Mouse (Mus musculus) left cerebral cortex, postnatal 4 days (tissue): ENCODE results near the gene Dctn3. TPM values are rescaled to one million over a fixed set of nuclear protein-coding genes. Genes with fewer than 3 reads are reported as not detected.
A peak's percentile ranks its signal among the peaks of the same experiment; 100 is the strongest.
"Not testable (repeated sequence)": the region's sequence is repeated elsewhere in the genome, so short reads cannot be mapped to it uniquely, and the experiment has no call there.

ENCODE experiments used
- DNase-seq: peaks from one replicate; pipeline ENCODE4 v3.0.0-alpha.2; 2022
- intact Hi-C: fragments of 180-260 bp; cut with DNase I; formaldehyde crosslinking; loops from one replicate; pipeline ENCODE4 v1.15.1; 2025
- total RNA-seq, 2 experiments: library from RNA; stranded (reverse); gene quantifications; 2 replicates each; pipeline ENCODE4 v1.2.3; 2021

Dctn3 gene
- total RNA-seq, 2 experiments from 2014 or later = 161 to 166 TPM

DNA sequence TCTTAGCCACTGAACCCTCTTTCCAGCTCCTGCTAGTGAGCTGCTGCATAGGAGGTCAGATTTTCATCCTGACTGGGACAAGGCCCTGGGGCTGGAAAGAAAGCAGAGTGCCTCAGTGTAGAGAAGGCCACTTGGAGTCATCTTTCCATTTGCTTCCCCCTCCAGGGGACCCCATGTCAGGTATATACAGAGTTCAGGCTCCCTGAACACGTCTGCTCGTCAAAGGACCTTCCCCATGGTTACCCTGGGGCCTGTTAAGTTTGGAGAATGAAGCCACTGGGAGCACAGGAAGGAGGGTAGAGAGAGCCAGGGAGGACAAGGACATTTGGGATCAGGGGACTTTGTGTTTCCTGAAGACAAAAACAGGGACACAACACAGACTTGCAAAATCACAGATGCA, 20.7 kb downstream of the Dctn3 start:
- intact Hi-C loops = loop anchor here (10.0 kb wide), 1 partner anchor 647 kb away; no protein-coding TSS in a partner anchor
- DNase-seq = not testable (repeated sequence)

DNA sequence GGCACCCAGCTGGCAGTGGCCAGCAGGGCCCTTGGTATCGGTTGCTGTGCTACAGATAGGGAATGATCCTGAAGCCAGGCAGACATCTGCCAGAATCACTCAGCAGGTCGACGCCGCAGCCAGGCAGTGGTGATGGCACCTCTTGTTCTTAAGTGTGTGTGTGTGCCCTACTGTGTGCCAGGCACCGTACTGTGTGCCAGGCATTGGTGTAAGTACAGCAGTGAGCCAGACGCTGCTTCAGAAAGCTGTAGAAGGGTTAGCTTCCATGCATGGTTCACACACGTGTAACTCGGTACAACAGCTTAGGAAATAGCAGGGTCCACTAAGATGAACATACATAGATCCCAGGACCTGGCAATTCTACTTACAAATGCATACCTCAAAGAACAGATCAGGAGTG, 22.7 kb downstream of the Dctn3 start:
- DNase-seq = not testable (repeated sequence)
- intact Hi-C loops = loop anchor here (10.0 kb wide), 1 partner anchor 645 kb away; no protein-coding TSS in a partner anchor

DNA sequence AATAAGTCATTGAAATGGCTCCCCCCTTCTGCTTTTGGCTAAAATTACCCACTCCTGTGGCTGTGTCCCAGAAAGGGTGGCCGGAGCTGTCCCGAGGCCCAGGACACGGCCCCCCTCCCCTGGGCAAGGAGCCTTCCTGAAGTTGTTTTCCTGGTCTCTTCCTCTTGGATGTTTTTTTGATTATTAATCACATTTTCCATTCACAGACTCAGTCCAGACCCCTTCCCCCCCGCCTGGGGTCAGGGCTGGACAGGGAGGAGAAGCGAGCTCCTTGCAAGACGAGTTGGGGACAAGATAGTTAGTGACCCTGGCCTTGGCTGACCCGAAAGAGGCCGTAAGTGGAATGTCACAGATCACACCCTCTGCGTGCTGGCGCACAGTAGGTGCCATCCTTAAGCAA, 23.2 kb downstream of the Dctn3 start, which contains the start of gene Il11ra1:
TSS of gene Il11ra1 (plus strand) at position 207 of the 400 bp plus-strand sequence.
- DNase-seq = not testable (repeated sequence)
- intact Hi-C loops = loop anchor here (10.0 kb wide), 1 partner anchor 645 kb away; no protein-coding TSS in a partner anchor

DNA sequence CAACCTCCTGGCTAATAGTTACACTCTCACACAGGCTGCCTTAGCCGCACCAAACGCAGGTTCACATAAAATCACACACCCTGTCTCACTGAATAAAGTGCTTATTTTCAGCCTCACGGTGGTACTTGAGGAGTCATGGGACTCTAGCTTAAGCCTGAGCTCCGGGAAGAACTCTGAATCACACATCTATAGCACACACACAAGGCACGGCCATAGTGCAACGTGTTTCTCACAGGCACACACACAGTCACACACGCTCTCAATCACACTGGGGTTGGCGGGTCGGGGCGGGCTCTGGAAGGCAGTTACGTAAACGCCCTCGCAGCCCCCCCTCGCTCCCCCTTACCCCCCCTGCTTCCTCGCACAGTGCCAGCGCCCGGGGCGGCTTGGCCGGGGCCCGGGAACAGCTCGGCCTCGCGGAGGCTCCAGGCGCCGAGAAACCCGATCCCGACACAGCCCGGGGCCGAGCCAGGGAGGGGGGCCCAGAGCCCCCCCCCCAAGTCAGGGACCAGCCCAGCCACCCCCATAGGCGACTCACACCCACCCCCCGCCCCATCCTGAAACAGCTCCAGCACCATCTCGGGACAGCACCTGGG, 24.5 kb downstream of the Dctn3 start:
- peak; percentile 56 for DNase-seq
- intact Hi-C loops = not testable (repeated sequence)

DNA sequence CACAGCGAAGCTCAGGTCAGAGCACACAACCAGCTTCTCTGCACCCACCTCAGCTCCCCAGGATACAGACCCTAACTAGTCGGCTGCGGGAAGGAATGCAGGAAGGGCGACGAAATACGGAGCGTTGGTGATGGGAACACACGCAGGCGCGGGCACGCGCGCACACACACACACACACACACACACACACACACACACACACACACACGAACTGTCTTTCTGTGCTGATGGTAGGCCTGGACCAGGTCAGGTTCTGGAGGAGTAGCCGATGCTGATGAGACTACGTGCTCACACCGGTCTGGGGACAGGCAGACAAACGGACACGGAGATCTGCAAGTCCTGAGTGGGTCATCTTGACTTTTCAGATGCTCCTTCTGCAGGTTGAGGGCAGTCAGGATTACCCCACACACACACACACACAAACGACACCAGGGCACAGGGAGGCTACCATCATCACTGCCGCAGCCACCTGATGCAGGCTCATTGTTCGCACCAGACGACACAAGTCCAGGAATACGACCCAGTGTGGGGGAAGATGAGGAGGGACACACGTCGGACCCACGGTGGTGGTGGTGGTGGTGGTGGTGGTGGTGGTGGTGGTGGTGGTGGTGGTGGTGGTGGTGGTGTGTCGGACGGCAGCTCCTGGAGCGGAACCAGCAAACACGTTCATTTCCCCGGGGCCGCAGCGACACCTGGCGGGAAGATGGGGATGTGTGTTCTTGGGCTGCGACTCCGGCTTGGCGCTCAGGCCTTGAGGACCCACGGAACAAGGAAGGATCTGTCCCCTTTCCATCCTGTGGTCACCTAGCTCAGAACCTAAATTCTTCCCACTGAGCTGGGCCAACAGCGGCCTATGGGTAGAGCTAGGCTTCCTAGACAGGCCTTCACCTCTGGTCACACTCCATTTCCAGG, 25.8 kb downstream of the Dctn3 start, which contains the start of gene Cntfr:
TSS of gene Cntfr (minus strand) at position 160 of the 912 bp plus-strand sequence.
- intact Hi-C loops = not testable (repeated sequence)

DNA sequence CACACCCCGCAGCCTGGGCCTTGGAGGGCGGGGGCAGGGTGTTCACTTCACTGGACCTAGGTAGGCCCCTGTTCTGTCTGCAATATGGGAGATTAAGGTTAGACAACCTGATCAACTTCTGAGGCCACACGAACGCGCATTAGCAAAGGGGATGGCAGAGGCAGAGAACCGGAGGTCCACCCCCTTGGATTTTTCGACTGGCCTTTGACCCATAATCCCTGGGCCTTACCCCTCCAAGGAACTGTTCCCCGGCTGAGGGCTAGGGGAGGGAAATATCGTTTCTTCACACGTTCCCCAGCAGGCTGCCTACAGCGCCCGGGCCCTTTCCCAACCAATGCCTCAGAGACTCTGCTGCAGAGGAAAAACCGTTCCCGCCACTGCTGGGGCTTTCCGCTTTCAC, 26.5 kb downstream of the Dctn3 start:
- DNase-seq, intact Hi-C loops: not testable (repeated sequence)

More for the DNA sequence above, 25.8 kb downstream of the Dctn3 start, which contains the start of gene Cntfr:
- DNase-seq = peak; percentile 86

DNA sequence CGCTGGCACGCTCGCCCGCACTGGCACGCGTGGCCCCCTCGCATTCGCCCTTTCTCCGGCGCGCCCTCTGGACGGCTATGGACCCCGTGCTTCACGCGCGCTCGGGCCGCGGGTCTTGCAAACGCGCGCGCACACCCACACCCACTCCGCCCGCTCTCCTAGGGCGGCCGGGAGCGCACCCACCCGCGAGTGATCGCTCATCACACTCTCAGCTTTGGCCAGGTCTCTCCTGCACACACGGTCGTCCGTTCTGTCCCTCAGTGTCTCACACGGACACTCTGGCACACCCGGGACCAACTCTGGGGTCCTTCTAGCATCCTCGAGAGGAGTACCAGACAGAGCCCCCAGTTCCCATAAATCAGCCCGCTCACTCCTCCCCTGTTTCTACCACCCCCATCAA, 27.2 kb downstream of the Dctn3 start:
- intact Hi-C loops, DNase-seq: not testable (repeated sequence)

DNA sequence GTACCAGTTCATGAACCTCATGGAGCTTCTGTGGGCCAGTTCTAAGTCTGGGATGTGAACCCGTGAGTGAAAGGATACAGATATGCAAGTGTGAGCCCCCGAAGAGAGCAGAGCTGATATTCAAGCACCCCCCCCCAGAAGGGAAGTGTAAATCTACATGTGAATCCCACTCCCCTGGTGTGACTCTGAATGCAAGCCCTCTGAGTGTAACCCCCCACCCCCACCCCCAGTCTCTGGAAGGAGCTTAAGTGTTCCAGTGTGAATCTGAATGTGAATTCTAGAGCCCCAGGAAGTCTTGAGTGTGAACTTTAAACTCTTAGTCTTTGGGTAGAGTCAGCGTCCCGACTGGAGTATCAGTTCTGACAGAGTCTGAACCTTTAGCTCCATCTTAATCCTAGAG, 29.5 kb downstream of the Dctn3 start:
- intact Hi-C loops, DNase-seq: not testable (repeated sequence)

DNA sequence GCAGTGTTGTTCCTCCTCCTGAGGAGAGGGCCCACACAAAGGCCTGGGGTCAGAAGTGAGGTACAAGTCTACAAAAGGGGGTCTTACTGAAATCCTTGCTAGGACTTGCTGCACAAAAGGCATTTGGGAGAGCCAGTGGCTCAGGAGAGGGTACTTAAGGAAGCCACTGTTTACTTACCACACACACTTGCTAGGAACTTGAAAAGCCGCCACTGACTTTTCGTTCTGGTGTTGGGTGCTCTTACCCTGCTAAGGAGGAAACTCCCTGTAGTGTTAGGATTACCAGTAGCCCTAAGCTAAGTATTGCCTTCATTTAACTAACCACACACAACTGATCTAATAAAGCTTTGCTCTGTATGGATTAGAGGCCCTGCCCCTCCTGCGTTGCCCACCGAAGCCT, 33.0 kb downstream of the Dctn3 start:
- DNase-seq, intact Hi-C loops: not testable (repeated sequence)

DNA sequence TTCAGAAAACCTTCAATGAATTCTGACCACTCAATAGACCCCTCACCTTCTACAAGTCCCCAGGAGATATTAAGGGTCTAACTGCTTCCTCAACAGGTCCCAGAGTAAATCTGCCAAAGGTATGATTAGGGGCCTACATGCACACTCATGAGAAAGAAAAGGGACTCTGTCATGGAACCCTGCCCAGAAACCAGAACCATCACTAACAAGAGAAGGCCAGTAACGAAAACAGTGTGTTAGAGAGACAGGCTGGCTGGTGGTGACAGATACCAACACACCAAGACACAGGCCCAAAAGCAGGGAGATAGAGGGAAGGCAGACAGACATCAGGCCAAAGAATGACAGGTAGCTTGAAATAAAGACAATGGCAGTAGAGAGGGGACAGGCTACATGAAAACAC, 34.4 kb downstream of the Dctn3 start:
- intact Hi-C loops, DNase-seq: not testable (repeated sequence)

DNA sequence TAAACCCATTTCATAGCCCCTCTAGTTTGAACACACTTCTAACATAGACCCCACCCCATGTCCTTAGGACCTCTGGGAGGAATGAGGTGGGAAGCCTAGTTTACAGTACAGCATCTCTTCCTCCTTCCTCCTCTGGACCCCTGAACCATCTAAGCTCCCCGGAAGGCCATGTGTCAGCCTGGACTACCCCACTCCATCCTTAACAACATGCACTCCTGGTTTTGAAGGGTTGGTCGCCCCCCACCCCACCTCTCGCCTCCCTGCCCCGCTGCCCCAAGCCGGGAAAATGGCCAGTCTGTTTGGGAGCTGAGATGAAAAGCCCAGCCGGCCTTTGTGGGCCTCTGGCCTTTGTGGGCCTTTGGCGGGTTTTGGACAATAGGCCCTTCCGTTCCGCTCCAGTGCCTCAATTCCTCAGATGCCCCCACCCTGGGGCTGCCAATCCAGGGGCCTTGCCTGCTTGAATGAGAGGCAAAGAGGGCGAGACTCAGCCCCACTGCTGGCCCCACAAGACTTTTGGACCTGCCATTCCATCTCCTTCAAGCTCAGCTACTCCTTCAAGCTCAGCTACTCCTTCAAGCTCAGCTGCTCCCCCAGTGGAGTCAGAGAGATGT, 37.0 kb downstream of the Dctn3 start:
- peak; percentile 20 for DNase-seq
- intact Hi-C loops = not testable (repeated sequence)

DNA sequence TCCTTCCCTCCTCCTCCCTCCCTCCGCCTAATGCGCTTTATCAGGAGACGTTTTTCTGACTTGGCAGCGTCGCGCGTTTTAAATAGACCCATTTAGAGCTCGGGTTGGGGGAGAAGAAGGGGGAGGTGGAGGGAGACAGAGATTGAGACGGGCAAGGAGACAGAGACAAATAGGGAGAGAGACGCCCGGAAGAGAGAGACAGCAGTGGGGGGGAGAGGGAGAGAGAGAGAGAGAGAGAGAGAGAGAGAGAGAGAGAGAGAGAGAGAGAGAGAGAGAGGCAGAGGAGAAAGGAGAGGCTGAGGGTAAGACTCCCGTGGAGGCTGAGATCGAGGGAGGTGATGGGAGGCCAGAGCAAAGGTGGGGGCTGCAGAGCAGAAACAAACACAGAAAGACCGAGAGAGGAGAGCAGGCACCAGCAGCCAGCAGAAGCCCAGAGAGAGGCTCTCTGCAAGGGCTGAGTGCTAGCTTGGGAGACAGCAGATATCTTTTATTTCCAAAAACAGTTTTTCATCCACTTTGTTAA, 38.0 kb downstream of the Dctn3 start:
- DNase-seq, intact Hi-C loops: not testable (repeated sequence)

DNA sequence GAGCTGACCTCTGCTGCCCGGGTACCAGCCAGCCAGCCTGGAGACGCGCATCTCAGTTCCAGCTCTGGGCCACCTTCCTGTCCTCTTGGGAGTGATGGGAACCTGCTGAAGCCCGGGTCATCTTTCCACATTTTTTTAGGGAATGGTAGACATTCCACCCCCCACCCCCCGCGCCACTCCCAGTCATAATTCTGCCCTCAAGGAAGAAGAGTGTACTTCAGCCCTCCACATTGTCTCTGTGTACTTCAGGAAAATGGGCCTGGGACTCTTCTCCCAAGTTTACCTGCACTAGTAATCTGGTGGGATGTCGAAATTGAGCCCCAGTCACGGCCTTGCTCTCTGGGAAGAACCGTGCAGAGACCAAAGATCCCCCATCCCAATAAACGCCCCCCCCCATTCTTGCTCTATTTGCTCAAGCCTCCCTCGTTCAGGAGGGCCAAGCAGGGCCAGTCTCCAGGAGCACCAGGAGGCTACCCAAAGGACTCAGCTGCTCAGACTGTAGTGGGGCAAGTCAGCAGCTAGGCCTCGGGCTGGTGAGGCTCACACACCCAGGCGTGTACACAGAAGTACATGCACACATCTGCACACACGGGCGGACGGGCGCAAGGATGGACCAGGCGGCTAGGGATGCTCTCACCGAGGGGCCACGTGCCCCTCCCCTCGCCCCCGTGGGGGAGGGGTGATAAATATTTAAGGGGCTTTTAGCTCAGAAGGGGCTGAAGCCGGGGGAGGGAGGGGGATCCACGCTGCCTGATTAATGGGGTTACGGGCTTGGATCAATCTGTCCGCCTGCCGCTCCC, 38.6 kb downstream of the Dctn3 start:
- intact Hi-C loops, DNase-seq: not testable (repeated sequence)

DNA sequence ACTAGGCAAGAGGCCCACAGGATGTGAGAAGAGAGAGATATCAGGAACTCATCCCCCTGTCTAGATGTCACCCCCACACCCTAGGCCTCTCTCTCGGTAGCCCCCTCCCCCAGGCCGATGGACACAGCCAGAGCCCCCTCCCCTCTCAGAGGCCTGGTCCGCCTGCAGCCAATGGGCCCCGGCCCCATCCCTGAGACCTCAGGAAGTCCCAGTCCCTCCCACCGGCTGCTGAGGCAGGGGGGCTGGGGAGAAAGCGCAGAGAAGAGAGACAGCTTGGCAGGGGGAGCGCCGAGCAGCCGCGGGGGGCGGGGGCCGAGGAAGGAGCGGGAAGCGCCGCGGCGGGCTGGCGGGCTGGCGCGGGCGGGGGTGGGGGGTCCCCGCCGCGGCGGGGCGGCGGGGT, 39.7 kb downstream of the Dctn3 start:
- DNase-seq = peak; percentile 44
- intact Hi-C loops = not testable (repeated sequence)

DNA sequence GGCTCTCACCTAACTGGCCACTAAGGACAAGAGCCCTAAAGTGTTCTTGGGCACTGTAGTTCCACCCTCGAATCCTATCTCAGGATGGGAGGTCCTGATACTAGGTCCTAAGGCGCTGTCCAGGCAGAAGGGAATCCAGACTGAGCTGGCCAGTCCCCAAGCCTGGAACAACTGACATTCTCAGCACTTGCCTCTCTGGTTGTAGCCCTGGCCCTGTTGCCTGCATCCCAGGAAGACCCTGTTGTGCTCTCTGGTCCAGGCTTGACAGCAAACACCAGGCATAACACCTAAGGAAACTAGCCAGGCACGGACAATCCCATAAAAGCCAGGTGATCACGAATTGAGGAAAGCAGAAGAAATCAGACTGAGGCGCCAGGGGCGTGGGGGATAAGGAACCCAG, 40.2 kb downstream of the Dctn3 start:
- no peak for DNase-seq
- intact Hi-C loops = no loop called here

DNA sequence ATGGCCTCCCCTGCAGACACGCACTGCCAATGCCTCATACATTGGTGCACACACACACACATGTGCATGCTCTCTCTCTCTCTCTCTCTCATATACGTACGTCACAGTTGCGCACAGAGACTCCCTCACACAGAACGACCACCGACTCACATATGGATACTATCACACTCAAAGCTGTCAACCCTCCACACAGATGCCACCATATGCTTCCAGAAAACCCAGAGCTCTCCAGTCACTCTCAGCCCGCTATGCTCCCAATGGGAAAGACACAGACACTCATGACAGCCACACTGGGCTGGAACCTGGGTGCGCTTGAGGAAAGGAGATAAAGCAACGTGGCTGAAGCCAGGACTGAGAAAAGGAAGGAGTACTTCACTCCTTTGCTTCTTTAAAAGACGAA, 41.0 kb downstream of the Dctn3 start:
- DNase-seq = no peak
- intact Hi-C loops = no loop called here

DNA sequence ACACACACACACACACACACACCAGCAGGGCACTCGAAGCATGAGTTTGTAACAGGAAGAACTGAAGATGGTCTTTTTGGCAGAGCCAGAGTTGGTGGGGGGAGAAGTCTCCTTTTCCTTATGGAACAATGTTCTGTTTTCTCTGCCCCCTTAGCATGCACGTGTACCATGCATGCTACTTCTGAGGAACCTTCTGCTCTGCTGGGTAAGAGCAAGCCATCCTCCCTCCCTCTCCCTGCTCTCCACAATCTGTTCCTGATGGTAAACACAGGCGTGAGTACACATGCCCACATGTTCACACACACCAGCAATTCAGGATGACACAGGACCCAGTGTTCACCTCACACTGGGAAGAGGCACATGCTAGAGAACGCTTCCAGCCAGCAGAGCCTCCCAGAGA, 41.8 kb downstream of the Dctn3 start:
- DNase-seq = no peak
- intact Hi-C loops = no loop called here

DNA sequence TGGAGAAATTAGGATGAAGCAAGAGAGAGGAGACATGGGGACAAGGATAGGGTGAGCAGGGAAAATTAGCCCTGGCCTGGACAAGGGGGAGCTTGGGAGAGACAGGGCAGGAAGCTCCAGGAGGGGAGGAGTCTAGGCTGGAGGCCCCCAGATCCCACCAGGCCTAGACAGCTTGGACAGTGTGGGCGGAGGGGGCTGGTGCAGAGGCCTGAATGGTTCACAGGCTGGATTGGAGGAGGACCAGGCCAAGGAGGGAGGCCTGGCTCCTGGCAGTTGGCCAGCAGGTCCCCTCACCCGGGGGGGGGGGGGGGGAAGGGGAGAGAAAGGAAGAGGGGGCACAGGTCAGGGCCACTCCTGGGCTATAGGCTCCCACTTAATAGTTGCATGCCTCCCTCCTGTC, 43.7 kb downstream of the Dctn3 start:
- DNase-seq = no peak
- intact Hi-C loops = no loop called here

DNA sequence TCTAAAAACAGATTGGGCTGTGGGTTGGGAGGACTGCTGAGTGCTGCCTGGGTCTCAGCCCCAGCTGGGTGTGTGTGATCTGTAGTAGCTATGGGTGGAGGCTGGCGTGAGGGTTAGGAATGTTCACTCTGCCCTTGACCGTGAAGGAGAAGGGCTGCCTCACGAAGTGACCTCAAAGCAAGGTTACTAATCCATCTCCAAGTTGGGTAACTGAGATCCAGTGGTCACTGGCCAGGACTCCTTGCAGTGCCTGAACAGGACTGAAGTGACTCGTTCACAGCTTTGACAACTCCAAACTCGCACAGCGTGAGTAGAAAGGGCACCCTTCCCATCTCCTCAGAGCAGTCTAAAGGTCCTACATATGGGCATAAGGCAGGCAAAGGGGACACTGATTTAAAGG, 44.1 kb downstream of the Dctn3 start:
- intact Hi-C loops = no loop called here
- no peak for DNase-seq

DNA sequence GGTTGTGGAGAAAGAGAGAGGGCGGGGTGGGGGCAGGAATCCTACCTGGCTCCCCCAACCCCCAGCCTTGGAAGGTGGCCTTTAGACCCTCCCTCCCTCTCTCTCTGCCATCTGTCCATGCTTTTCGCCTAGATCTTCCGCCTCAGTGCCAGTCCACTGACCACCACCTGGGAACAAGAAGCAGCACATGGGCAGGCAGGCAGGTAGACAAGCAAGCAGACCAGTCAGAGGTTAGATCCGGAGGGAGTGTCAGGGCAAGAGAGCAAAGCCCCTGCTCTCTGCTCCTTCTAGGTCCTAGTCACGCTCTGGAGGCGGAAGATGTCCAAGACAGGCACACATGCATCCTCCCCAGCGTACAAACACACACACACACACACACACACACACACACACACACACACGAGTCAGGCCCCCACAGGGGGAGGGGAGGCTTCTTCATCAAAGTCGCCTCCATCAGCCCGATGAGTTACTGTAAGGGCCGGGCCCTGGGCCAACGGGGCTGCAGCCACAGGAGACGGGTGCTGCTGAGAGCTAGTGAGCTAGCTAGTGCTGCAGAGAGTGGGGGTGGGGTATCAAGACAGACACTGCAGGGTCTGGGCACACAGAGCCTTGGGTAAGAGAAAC, 45.9 kb downstream of the Dctn3 start:
- intact Hi-C loops = no loop called here
- peak; percentile 81 for DNase-seq
